Mouse (Mus musculus) left cerebral cortex, adult 2 months (tissue): ENCODE measurements at regions not wholly inside any gene's neighbourhood (a gene's known extent, or its start where the extent isn't known, plus 50 kb on each side); places are given as distances from the start of the nearest gene placed in this dataset.

Experiments used
- DNase-seq, 2 experiments: peaks; one replicate each; pipeline ENCODE4 v3.0.0; 2021 to 2022; ENCODE audit warnings: low spot score in 2 of 2, mixed read lengths in 1 of 2; ENCODE audit errors: extremely low spot score in 1 of 2
- H3K27ac ChIP-seq: fragments of 200-600 bp; 2 replicates; pipeline ENCODE4 v1.8.1; 2022
- H3K4me3 ChIP-seq: fragments of 200-600 bp; 2 replicates; pipeline ENCODE4 v1.8.1; 2022
- CTCF ChIP-seq: fragments of 200-600 bp; IDR thresholded peaks from 2 replicates; pipeline ENCODE4 v1.8.1; 2022; ENCODE audit warnings: antibody characterized with exemption, mild to moderate bottlenecking, moderate library complexity
- intact Hi-C: fragments of 180-260 bp; cut with DNase I; formaldehyde crosslinking; loops from one replicate; pipeline ENCODE4 v1.15.1; 2025

DNA sequence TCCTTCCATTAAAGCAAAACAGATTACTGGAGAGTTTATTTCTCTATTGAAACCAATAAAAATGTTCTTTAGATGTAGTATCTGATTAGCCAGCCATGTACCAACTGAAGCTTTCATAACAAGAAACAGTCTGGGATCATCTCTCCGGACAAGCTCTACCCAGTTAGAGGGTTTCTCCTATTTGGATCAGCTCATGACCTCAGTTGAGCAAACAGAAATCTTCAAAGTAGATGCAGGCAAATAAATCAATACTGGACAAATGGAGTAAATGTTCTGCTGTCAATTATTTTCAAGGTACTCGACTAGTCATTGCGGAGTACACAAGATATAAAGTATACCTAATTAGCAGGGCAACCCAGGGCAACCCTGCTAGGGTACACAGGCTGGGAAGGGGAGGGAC lies 67.4 kb downstream of the Avpr1a start:
- no peak overlapping the region for H3K4me3 ChIP-seq
- TF ChIP-seq CTCF = no peak
- no peak for DNase-seq
- no peak overlapping the region for H3K27ac ChIP-seq
- intact Hi-C loops = no loop called here

DNA sequence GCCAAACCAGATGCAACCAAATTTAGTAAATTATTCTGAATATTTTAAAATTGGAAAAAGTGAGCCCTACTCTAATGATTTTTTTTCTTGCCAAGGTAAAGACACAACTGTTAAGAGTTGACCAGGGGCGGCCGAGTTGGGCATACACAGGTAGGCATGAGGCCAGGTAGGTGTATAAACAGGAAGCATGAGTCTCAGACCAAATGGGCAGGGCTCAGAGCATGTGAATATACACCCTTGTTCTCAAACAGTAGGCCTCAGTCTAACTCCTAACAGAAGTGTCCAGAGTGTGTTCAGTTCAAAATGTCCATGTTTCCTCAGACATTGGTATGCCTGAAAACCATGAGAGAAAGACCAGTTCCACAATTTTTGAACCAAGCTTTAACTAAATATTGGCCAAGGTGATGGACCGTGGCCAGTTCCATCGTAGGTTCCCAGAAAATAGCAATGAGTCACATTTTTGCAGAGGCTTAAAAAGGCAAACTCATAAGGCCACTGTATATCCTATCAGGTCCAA lies 71.0 kb downstream of the Avpr1a start:
- TF ChIP-seq CTCF = no peak
- no peak for DNase-seq
- Histone ChIP-seq H3K4me3 (no peak overlapping the region), H3K27ac (no peak overlapping the region)
- intact Hi-C loops = no loop called here

DNA sequence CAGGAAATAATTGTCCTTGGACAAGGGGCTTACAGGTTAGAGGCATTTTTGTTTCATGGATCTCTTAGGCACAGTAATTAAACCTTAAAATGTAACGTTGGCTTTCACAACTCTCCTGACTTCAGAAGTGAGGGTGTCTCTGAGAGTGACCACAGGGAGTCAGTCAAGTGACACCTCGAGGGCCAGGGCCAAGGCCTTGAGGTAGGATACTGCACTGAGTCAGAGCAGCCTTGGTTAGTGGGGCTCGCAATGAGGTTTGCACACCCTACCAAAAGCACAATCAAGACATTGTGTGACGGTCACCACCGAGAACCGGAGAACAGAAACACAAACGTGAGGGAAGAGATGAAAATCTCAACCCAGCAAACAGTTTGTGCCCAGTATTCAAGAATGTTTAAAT lies 71.7 kb downstream of the Avpr1a start:
- no peak overlapping the region for H3K4me3 ChIP-seq
- no peak for TF ChIP-seq CTCF
- intact Hi-C loops = no loop called here
- no peak for DNase-seq
- no peak overlapping the region for H3K27ac ChIP-seq

GRCm38 (mm10) chr10:122522631-122523030 lies 74.3 kb downstream of the Avpr1a start:
- TF ChIP-seq CTCF = no peak
- DNase-seq = no peak
- intact Hi-C loops = no loop called here
- no peak overlapping the region for H3K4me3 ChIP-seq
- no peak overlapping the region for H3K27ac ChIP-seq

DNA sequence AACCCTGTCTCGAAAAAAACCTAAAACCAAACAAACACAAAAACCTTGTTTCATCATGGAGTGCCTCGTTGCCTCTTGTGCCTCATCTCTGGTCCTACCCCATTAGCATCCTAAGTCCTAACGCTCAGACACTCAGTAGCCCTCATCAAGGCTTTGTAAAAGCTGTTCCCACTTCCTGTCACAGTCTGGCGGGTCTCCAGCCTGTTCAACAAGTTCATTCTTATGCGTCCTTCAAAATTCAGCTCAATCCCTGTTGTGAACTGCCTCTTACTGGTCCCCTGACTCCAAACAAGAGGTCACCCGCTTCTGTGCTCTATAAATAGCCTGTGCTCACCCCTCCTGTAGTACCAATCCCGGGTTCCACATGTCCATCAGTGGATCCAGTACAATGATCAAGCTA lies 77.1 kb downstream of the Avpr1a start:
- no peak for TF ChIP-seq CTCF
- intact Hi-C loops = loop anchor here (5.0 kb wide), 2 partner anchors 73 to 418 kb away; no protein-coding TSS in a partner anchor
- Histone ChIP-seq H3K4me3 (no peak overlapping the region), H3K27ac (no peak overlapping the region)
- DNase-seq = no peak

DNA sequence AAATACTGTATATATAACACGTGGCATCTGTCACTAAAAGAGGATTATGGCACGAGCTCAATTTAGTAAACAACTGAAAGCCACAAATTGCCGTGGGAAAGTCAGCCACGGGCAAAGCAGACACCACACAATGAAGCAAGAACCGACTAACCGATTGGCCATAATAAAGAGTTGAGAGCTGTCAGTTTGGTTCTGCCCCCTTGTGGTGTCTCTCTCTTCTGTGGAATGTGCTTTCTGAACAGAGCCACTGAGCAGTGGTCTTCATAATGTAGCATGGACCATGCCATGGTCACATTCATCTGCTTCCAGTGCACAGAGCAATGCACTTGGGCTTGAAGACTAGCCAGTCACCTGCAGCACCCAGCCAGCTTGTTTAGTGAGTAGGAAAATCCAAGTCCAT lies 77.5 kb downstream of the Avpr1a start:
- no peak for DNase-seq
- Histone ChIP-seq H3K27ac (no peak overlapping the region), H3K4me3 (no peak overlapping the region)
- intact Hi-C loops = loop anchor here (5.0 kb wide), 2 partner anchors 74 to 419 kb away; no protein-coding TSS in a partner anchor
- TF ChIP-seq CTCF = peak; percentile 35

DNA sequence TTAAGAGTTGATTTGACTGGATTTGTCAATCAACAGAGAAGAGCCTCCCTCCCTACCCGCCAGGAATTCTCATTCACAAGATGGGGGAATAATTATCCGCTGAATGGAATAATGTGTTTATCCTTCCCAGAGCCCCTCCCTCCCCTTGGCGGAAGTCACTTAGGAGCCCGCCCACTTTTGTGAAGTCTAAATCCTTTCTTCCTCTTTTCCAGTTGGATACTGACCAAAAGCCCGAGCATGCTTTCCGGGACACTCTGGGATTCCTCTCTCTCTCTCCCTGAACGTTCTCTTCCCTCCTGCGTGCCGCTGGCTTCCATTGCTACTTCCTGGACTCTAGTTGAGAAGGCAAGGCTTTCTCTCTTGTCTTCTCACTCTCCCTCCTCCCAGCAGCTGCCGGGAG lies 79.9 kb downstream of the Avpr1a start:
- intact Hi-C loops = loop anchor here (5.0 kb wide), 2 partner anchors 76 to 421 kb away; no protein-coding TSS in a partner anchor
- no peak overlapping the region for H3K27ac ChIP-seq
- H3K4me3 ChIP-seq = peak overlapping the region; percentile 24; the same call in 1 of the 2 replicates
- DNase-seq = no peak
- TF ChIP-seq CTCF = no peak

DNA sequence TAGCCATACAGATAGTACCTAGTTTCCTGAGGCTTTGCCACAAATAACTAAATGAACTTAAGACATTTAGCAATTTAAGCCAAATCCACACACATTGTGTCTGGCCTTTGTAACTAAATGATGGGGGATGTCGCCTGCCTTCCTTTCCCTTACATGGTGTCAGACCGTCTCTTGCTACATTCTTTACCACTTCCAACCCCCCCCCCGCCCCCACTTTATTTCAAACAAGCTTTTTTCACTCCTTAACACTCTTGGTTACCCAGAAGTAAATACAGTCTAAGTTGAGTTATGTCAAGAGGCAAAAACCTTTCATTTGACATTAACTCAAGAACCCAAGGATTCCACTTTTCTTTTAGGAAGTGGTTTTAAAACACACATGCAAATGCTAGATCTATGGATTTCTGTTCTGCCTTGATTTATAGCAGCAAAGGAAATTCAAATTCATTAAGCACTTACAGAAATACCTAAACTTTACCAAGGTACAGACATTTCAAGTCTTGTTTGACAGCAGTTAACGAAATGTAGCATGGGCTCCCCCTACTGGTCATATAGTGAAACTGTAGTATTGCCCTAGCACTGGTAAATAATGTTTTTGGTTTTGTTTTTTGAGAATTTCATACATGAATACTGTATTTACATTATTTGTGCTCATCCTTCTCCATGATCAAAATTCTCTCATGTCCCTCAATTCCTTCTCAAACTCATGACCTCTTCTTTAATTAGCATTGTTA lies 80.8 kb downstream of the Avpr1a start:
- H3K27ac ChIP-seq = no peak overlapping the region
- peak in 1 of 2 experiments; percentile 17 for DNase-seq
- no peak overlapping the region for H3K4me3 ChIP-seq
- TF ChIP-seq CTCF = peak; percentile 96
- intact Hi-C loops = loop anchor here (1.0 to 5.0 kb wide), 3 partner anchors 77 to 422 kb away; no protein-coding TSS in a partner anchor

DNA sequence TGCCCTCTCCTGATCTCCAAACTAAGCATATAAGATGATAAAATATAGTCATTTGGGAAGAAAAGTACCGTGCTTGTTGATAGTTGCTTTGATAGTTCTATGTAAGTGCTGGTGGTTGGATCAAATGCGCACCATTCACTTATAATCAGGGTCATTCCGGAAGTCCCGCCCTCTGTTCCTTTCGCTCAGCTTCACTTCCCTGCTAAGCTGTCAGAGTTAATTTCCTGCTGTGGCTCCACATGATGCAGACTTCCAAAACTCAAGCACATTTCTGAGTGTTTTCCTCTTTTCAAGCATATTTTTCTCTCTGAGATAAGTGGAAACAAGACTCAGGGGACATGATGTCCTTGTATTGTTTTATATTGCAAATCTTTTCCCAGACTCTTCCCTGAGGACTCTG lies 86.4 kb downstream of the Avpr1a start:
- Histone ChIP-seq H3K27ac (no peak overlapping the region), H3K4me3 (no peak overlapping the region)
- DNase-seq = no peak
- no peak for TF ChIP-seq CTCF
- intact Hi-C loops = no loop called here

GRCm38 (mm10) chr10:122535137-122535536 lies 86.8 kb downstream of the Avpr1a start:
- no peak overlapping the region for H3K4me3 ChIP-seq
- intact Hi-C loops = no loop called here
- no peak overlapping the region for H3K27ac ChIP-seq
- no peak for TF ChIP-seq CTCF
- DNase-seq = no peak

- no peak overlapping the region for H3K27ac ChIP-seq
- no peak for DNase-seq
- intact Hi-C loops = loop anchor here (5.0 kb wide), 1 partner anchor 437 kb away; no protein-coding TSS in a partner anchor
- no peak overlapping the region for H3K4me3 ChIP-seq
- TF ChIP-seq CTCF = no peak
Observed at GRCm38 (mm10) chr10:122539655-122540054, 91.4 kb downstream of the Avpr1a start.

DNA sequence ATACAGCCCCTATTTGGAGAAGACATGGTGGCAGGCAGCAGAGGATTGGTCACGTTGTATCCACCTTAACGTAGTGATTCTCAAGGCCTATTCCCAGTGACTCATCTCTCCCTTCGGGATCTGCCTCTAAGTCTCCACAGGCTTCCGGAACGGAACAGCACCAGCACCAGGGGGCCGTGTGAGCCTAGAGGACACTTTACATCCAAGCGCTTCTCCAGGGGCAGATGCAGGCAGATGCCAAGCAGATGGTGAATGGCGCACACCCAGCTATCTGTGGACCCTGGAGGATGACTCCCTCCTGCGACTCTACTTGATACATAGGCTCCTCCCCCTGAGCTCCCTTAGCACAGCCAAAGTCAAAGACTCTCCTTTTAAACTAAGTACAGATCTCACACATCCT lies 94.3 kb downstream of the Avpr1a start:
- Histone ChIP-seq H3K27ac (no peak overlapping the region), H3K4me3 (no peak overlapping the region)
- no peak for TF ChIP-seq CTCF
- DNase-seq = no peak
- intact Hi-C loops = loop anchor here (5.0 kb wide), 1 partner anchor 440 kb away; no protein-coding TSS in a partner anchor
